Mouse (Mus musculus): ENCODE data around the gene Il1rl2.

GRCm38 (mm10) chr1:40380990-40381389 is 56.6 kb downstream of the Il1rl2 start:
- TF ChIP-seq CTCF (IDR thresholded peaks at IDR 0.05; ENCODE audit: low read depth): no peak
- TF ChIP-seq EP300 (optimal IDR thresholded peaks at IDR 0.05): no peak
